Mouse (Mus musculus): ENCODE measurements around the gene Trhde.

The Trhde gene

DNA sequence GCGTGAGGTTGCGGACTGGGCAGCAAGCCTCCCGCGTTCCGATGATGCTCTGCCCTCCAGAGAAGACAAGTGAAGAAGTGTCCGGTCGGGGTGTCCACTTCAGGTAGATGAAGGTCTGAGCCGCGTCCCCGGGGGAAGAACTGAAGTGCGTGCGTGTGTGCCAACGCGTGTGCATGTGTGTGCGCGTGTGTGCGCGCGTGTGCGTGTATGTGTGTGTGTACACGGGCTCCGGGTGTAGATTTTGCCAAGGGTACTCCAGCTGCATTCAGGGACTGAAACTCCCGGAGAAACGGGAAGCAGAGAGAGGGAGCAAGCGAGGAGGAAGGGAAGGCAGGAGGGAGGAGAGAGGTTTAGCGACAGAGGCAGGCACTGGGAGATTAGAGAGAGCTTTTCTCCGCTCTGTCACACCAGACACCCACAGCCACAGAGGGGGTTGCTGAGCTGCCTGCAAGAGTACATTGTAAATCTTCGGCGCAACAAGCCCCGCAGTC is at the start of gene Trhde:
Trhde (minus strand) TSS at position 147 of the 491 bp plus-strand sequence.
- no peak for DNase-seq (ENCODE audit: low spot score in 2 of 2)

DNA sequence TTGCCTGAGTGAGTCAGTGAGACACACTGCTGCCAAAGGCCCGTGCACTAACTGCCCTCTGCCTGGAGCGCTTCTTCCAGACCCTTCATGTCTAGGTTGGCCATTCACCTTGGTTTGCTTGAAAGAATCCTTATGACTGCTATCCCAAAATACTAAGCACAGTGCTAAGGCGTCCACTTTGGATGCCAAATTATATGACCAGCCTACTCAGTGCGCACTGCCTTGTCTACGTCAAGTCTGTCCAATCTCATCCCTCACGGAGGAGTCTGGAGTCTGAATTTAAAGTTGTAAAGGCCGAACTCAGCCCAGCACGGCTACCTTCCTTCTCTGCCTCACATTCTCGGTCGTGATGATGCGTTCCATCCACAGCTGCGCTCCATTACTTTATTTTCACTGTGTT is 39.9 kb upstream of the Trhde start:
- DNase-seq (ENCODE audit: low spot score in 2 of 2): no peak

DNA sequence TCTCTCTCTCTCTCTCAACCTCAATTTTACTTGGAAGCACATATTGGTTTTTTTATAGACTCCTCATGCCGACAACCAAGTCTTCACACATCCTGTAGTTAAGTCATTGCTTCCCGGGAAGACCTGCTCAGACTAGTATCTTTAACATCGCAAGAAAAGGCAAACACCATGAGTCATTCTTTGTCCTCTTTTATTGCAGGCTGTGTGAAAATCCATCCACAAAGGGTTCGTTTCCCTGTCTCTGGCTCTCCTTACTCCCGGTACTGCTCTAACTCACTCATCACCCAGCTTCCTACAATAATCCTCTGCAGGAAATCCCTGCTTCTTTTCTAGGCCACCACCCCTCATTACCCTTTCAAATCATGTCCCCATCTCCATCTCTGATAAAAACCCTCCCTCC is 39.3 kb upstream of the Trhde start:
- no peak for DNase-seq (ENCODE audit: low spot score in 2 of 2)

GRCm38 (mm10) chr10:114831313-114831712 is 29.2 kb upstream of the Trhde start:
- DNase-seq (ENCODE audit: low spot score in 2 of 2): no peak

- no peak for DNase-seq (ENCODE audit: low spot score in 2 of 2)
Measured at GRCm38 (mm10) chr10:114808799-114809198, 6.7 kb upstream of the Trhde start.

DNA sequence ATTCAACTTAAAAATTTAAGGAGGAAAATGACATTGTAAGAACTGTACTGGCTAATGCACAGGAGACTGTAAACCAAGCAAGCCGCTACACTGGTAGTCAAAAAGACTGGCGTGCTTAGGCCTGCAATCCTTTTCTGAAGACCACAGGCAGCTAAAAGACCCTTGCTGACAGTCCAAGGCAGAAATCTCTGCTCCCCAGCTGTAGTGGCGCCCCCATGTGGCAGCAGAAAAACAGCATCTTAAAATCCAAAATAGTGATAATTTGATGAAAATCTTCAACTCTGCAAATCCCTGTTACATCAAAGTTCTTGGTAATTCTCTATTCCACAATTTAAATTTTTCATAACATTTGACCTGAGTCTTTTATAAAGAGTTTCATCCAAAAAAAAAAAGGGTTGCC is 3.8 kb upstream of the Trhde start:
- no peak for DNase-seq (ENCODE audit: low spot score in 2 of 2)

DNA sequence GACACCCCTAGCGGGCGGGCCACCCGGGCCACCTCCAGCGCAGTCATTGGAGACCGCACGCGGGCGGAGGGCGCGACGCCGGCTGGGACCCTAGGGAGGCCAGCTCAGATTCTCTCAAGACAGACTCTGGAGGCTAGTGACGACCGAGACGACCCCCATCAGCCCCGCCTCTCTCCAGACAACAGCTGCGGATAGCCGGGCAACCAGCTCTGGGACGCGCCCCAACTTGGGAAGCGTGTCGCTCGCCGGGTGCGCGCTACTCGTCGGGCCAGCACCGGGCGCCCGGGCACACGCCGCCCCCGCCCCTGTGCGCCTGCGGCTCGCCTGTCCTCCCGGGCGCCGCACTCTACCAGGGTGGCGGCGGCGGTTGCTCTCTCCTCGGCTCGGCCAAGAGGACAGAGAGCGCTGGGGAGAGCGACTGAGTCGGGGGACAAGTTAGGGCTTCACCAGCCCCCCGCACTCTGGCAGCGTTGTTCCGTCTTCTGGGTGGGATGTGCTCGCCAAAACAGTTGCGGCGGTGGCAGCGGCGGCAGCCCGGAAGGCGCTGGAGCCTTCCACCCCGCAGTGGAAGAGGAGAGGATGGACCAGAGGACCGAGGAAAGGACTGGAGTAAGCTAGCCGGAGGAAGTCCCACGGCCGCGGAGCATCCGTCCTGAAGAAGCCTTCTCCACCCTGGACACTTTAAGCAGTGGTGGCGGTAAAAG is 498 bp downstream of the Trhde start:
- DNase-seq (ENCODE audit: low spot score in 2 of 2): no peak

DNA sequence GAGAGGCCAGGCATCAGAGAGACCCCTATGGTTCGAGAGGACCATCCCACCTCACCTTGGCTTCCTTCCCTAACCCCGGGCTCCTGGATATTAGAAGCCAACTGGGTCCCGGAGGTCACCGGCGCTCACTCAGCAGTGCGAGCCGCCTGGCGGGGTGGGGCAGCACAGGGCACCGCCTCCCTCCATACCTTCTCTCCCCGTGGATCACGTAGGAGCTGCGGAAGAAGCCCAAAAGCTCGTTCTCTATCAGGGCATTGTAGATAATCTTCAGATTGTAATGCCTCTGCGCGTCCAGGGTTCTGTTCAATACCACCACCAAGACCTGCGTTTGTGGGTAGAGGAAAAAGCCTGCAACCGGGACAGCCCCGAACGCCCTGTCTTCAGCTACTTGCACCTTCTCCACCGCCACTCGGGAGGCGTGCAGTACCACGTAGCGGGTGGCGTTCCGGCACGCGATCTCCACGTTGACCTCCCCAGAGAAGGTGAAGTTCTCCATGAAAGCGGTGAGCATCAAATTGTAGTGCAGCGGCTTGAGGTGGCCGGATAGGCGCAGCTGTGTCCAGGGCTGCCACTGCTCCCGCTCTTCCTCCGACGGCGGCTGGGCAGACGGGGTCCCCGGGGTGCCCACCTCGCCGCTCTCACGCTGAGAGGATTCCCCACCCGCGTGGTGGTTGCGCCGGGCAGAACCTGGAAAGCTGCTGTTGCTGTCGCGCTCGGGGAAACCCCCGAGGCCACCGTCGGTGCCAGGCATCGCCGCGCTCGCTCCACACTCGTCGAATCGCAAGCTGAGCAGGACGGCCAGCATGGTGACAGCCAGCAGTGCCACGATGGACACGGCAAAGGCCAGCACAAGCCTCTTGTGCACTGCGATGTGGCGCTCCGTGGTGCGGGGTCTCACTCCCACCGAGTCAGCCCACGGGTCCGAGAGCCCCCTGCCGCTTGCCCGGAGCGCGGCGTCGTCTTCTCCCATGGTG is 1.5 kb downstream of the Trhde start:
- no peak for DNase-seq (ENCODE audit: low spot score in 2 of 2)

DNA sequence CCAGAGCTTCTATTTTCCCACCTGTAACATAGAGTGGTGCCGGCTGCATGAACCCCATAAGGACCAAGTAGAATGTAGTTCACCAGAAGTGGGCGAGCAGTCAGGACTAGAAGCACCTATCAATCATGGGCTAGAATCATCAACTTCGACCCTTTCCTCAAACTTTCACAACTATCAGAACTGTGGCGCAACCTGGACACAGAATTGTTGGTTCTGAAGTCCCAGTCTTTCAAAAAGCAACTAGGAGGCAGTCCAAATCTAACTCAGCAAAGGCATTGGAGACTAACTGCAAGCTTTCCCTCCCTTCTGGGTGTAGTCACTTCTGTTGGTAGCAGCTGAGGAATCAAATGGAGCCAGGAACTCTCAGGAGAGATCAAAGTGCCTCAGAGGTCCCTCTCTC is 2.6 kb downstream of the Trhde start:
- DNase-seq (ENCODE audit: low spot score in 2 of 2): no peak

- DNase-seq (ENCODE audit: low spot score in 2 of 2): no peak
Measured at GRCm38 (mm10) chr10:114798788-114799187, 3.3 kb downstream of the Trhde start.

GRCm38 (mm10) chr10:114798218-114798617 is 3.9 kb downstream of the Trhde start:
- no peak for DNase-seq (ENCODE audit: low spot score in 2 of 2)

DNA sequence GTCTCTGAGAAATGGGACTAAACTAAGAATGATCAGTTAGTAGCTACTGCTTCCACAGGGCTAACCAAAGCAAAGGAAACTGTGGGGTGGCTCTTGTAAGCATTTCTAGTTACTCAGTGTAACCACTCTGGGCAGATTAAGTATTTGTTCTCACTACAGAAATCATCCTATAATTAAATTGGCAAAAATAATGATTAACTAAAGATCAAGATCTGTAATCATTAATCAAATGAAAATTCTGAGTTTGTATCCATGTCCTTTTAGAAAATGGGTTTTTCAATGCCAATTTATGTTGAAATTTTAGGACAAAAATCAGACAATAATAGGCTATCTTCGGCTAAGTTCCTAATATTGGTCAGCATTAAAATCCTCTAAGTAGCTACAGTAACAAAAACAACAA is 4.4 kb downstream of the Trhde start:
- DNase-seq (ENCODE audit: low spot score in 2 of 2): no peak

- DNase-seq (ENCODE audit: low spot score in 2 of 2): no peak
Measured at GRCm38 (mm10) chr10:114796872-114797271, 5.2 kb downstream of the Trhde start.

GRCm38 (mm10) chr10:114794214-114794613 is 7.9 kb downstream of the Trhde start:
- DNase-seq (ENCODE audit: low spot score in 2 of 2): no peak

DNA sequence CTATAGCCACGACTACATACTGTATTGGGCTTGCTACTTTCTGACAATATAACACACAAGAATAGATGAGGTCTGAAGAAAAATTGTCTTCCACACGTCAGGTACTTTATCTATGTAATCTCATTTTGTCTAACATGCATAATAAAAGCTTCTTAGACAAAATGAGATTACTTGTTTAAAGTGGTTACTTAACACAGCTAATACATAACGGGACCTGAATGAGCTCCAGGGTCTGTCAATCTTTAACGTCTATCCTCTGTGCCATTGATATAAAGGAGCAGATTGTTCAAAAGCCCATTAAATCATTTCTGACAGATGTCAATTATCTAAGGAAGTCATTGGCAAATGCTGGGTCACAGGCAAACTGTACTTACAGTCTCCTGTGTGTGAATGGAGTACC is 36.2 kb downstream of the Trhde start:
- no peak for DNase-seq (ENCODE audit: low spot score in 2 of 2)

GRCm38 (mm10) chr10:114762125-114762524 is 40.0 kb downstream of the Trhde start:
- DNase-seq (ENCODE audit: low spot score in 2 of 2): no peak

DNA sequence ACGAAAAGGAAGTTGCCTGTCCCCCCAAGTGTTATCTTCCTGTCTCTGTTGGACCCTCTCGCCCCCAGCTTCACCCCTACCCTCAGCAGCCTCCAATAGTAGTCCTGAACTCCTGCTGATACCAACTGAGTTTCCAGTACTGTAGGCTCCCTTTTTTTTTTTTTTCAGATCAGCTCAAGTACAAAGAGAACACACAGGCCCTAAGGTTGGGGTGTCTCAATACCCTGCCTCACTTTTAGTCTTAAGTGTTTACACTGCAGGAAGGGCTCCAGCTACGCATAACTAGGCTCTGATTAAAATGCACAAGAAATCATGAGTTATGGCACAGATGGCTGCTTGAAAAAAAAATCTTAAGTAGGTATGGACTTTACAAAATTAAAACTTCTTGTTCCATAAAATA is 42.9 kb downstream of the Trhde start:
- DNase-seq (ENCODE audit: low spot score in 2 of 2): no peak

DNA sequence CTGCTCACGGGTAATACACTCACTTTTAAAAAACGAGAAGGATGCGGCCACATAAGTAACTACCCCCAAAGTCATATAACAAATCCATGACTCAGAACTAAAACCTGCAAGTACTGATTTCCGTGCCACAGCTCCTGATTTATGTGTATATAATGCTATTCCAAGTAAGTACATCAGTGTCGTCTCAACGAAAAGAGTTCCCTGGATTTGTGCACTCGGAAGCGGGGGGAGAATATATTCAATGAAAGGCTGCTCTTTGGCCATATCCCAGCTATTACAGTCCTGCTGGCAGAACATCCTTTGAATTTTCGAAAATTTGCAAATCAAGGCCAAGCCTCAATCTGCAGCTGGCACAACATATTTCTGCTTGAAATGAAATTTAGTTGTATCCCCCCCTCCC is 43.5 kb downstream of the Trhde start:
- DNase-seq (ENCODE audit: low spot score in 2 of 2): no peak

- no peak for DNase-seq (ENCODE audit: low spot score in 2 of 2)
Measured at GRCm38 (mm10) chr10:114742755-114743705, 59.1 kb downstream of the Trhde start.

DNA sequence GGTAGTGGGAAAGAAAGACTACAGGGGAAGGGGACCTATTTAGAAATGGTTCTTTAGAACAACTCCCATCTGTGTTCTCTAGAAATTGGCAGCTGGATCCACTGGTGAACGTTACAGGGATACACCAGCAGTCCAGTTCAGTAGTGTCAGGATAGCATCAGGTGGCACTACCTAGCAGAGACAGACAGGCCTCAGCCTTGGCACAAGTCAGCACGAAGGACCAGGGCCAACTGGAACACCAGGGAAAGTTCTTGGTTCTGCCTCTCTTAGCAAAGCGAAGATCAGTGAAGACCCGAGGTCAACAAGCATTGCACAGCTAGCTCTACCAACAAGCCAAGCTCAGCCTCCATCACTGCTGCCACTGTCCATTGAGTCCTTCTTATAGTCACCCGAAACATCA is 62.2 kb downstream of the Trhde start:
- DNase-seq (ENCODE audit: low spot score in 2 of 2): no peak

DNA sequence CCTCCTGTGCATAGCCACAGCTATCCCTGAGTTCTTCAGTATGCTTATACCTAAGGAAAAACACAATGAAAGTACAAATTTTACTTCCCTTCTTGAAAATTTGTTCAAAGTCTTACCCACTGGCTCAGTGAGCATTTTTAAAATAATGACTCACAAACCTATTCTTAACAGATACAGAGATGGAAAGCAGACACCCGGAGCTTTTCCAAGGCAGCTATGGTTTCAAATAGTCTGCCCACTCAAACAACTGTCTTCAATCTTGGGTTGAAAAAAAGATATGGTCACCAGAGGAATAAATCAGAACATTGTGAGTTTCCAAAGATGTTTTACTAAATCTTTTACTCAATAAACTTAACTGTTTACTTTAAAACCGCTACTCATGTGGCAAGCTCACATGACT is 64.5 kb downstream of the Trhde start:
- DNase-seq (ENCODE audit: low spot score in 2 of 2): no peak

DNA sequence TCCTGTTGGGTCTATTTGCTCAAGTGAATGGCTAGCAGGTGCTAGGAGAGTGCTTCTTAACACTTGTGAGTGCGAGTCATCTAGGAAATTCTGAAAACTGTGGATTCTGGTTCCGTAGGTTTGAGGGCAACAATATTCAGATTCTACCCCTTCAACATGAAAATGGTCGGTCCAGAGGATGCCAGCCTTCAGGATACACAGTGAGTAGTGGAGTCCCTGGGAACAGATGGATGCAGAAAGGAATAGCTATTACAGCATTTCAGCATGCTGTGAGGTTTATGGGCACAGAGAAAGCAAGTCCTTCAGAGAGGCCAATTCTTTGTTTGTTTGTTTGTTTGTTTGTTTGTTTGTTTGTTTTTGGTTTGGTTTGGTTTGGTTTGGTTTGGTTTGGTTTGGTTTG is 65.7 kb downstream of the Trhde start:
- DNase-seq (ENCODE audit: low spot score in 2 of 2): no peak
